Mouse (Mus musculus) CH12.LX (cell line): ENCODE results near the gene Cnot6.

Source experiments
- CTCF ChIP-seq, 2 experiments: IDR thresholded peaks in 1 of 2; conservative IDR thresholded peaks in 1 of 2; 2 replicates each; pipeline ENCODE4 v1.5.1; 2011 to 2012; ENCODE audit warnings: low read depth in 2 of 2, low read length in 2 of 2, improper control_type of control experiment in 1 of 2, inconsistent platforms in 1 of 2, mild to moderate bottlenecking in 1 of 2, moderate library complexity in 1 of 2
- EP300 ChIP-seq: IDR thresholded peaks from 2 replicates; pipeline ENCODE4 v1.6.1; 2011; ENCODE audit warnings: low read length, improper control_type of control experiment
- JUN ChIP-seq: IDR thresholded peaks from 2 replicates; pipeline ENCODE4 v1.6.1; 2011; ENCODE audit warnings: low read depth, mild to moderate bottlenecking, low read length, improper control_type of control experiment, moderate library complexity; ENCODE audit not compliant: insufficient read depth
- MXI1 ChIP-seq: IDR thresholded peaks from 2 replicates; pipeline ENCODE4 v1.6.1; 2011; ENCODE audit warnings: mild to moderate bottlenecking, low read depth, low read length, improper control_type of control experiment
- NELFE ChIP-seq: IDR thresholded peaks from 2 replicates; pipeline ENCODE4 v1.6.1; 2011; ENCODE audit warnings: low read depth, low read length, improper control_type of control experiment
- POLR2A ChIP-seq: IDR thresholded peaks from 2 replicates; pipeline ENCODE4 v1.6.1; 2011; ENCODE audit warnings: low read depth, mild to moderate bottlenecking, improper control_type of control experiment, low read length
- SMC3 ChIP-seq: IDR thresholded peaks from 2 replicates; pipeline ENCODE4 v1.6.1; 2011; ENCODE audit warnings: low read depth, low read length, improper control_type of control experiment

DNA sequence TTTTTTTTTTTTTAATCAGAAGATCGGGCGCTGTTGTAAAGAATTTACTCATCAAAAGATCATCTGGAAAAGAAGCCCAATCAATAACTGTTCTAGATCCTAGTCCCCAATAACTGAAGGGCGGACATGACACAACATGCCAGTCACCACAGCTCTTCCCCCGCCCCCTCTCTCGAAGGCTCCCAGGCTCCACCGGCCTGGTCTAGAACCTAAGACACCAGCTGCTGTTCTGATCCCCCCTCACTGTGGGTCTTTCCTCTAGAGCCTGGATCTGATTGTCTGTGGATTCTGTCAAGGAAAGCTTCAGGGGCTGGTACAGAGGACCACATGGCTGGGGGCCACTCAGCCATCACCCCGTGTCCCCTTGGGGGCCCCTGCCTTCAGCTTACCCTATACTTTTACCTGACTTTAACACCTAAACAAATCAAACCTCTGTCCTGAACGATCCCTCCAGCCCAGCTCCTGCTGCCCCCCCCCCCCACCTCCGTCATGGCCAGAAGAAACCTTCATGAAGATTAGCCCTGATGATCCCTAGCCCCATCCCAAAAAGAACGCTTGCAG is 60.7 kb downstream of the Cnot6 start:
- TF ChIP-seq SMC3, result no peak
- TF ChIP-seq NELFE, result no peak
- TF ChIP-seq CTCF (conservative IDR thresholded peaks at IDR 0.05 in 1 of 2, IDR thresholded peaks at IDR 0.05 in 1 of 2; ENCODE audit: low read depth in 2 of 2, low read length in 2 of 2), result no peak
- no peak for TF ChIP-seq POLR2A
- no peak for TF ChIP-seq EP300
- no peak for TF ChIP-seq MXI1
- TF ChIP-seq JUN, result no peak
